Mouse (Mus musculus) liver, embryonic 14.5 days (tissue): ENCODE results near the gene Shd. TPM values are rescaled to one million over a fixed set of nuclear protein-coding genes. Genes with fewer than 3 reads are reported as not detected.

Source experiments
- ATAC-seq: fragments of 200-750 bp; cut with Nextera tagmentation; 2 replicates; pipeline ENCODE4 v1.8.0; 2017; ENCODE audit warnings: moderate number of reproducible peaks, mild to moderate bottlenecking, moderate library complexity; ENCODE audit not compliant: insufficient read depth
- DNase-seq, 3 experiments: peaks; one replicate each; pipeline ENCODE4 v3.0.0-alpha.2; 2012 to 2013; ENCODE audit warnings: low read depth in 3 of 3, low spot score in 3 of 3
- H3K27ac ChIP-seq: fragments of 300-500 bp; sonication (generic); 2 replicates; pipeline ENCODE4 v1.5.1; 2014; ENCODE audit warnings: moderate library complexity, mild to moderate bottlenecking, control low read depth, inconsistent platforms
- H3K27me3 ChIP-seq: fragments of 300-500 bp; sonication (generic); 2 replicates; pipeline ENCODE4 v1.6.1; 2014; ENCODE audit warnings: mild to moderate bottlenecking, low read length, moderate library complexity; ENCODE audit not compliant: control insufficient read depth, insufficient read depth
- H3K36me3 ChIP-seq: fragments of 300-500 bp; sonication (generic); replicated peaks from 2 replicates; pipeline ENCODE4 v1.6.1; 2014; ENCODE audit warnings: low read depth; ENCODE audit not compliant: control insufficient read depth, insufficient read depth
- H3K4me1 ChIP-seq, 2 experiments: fragments of 200-500 bp in 1 of 2; fragments of 300-500 bp in 1 of 2; sonication (generic) in 1 of 2; replicated peaks; 2 replicates each; pipeline ENCODE4 v1.6.1; 2012 to 2014; ENCODE audit warnings: antibody characterized with exemption in 1 of 2, inconsistent platforms in 1 of 2, low read length in 1 of 2; ENCODE audit not compliant: control insufficient read depth in 2 of 2, insufficient read depth in 2 of 2
- H3K4me2 ChIP-seq: fragments of 300-500 bp; sonication (generic); 2 replicates; pipeline ENCODE4 v1.6.1; 2014; ENCODE audit warnings: low read depth, mild to moderate bottlenecking, control low read depth, moderate library complexity
- H3K4me3 ChIP-seq, 2 experiments: fragments of 200-500 bp in 1 of 2; fragments of 300-500 bp in 1 of 2; sonication (generic) in 1 of 2; 2 replicates each; pipeline ENCODE4 v1.5.1; 2012 to 2014; ENCODE audit warnings: low read depth in 2 of 2, low read length in 2 of 2, mild to moderate bottlenecking in 2 of 2, control low read depth in 1 of 2, inconsistent platforms in 1 of 2, moderate library complexity in 1 of 2; ENCODE audit not compliant: insufficient read depth in 1 of 2
- H3K9ac ChIP-seq: fragments of 300-500 bp; sonication (generic); replicated peaks from 2 replicates; pipeline ENCODE4 v1.6.1; 2014; ENCODE audit warnings: mild to moderate bottlenecking, control low read depth, moderate library complexity
- H3K9me3 ChIP-seq: fragments of 300-500 bp; sonication (generic); 2 replicates; pipeline ENCODE4 v1.6.1; 2016; ENCODE audit warnings: low read length, mixed read lengths; ENCODE audit not compliant: control insufficient read depth
- CTCF ChIP-seq: IDR thresholded peaks from 2 replicates; pipeline ENCODE4 v1.5.1; 2016; ENCODE audit warnings: antibody characterized with exemption, low read depth, control low read depth
- EP300 ChIP-seq: IDR thresholded peaks from 2 replicates; pipeline ENCODE4 v1.6.1; 2016; ENCODE audit warnings: antibody characterized with exemption, low read depth
- WGBS: fragments of 180-500 bp; shearing (Covaris S2); extraction: QIAGEN DNeasy Blood & Tissue Kit; methylation state at CpG from one replicate; pipeline ENCODE4 v1.1.7; 2014; ENCODE audit not compliant: insufficient replicate concordance; 5-methylcytosine and 5-hydroxymethylcytosine counted together
- polyA plus RNA-seq, 2 experiments: library from polyadenylated mRNA; depleted of rRNA in 1 of 2; stranded (reverse) in 1 of 2; unstranded in 1 of 2; fragments of >200 nt; fragmentation: Nextera tagmentation in 1 of 2; extraction: Ambion mirVana in 1 of 2; gene quantifications; 2 replicates each; pipeline versions ENCODE4 v1.2.1 to v1.2.3; 2012 to 2014

Gene Shd
- polyA plus RNA-seq, 2 experiments, result 0.31 TPM; not detected in 1

- WGBS, result 57% methylated on average over 4 of the region's 4 CpGs
Observed at GRCm38 (mm10) chr17:56021161-56021910, 51.1 kb downstream of the Shd start.

GRCm38 (mm10) chr17:56022131-56022988 lies 52.1 kb downstream of the Shd start:
- Histone ChIP-seq H3K4me3 (no peak overlapping the region), H3K4me2 (no peak overlapping the region), H3K9ac (no peak overlapping the region), H3K9me3 (no peaks in the 10 kb centered on the region), H3K27ac (no peak overlapping the region), H3K27me3 (no peaks in the 10 kb centered on the region), H3K36me3 (peaks cover 5% of the 10 kb centered on the region), H3K4me1 (peaks cover 0 to 14% of the 10 kb centered on the region in 2 experiments; a peak in 2 of 4 replicates)
- no peak for ATAC-seq
- TF ChIP-seq CTCF, result no peak
- TF ChIP-seq EP300, result no peak
- no peak for DNase-seq
- WGBS, result 83% methylated on average over 2 of the region's 2 CpGs

More at GRCm38 (mm10) chr17:56021161-56021910, 51.1 kb downstream of the Shd start:
- no peak overlapping the region for H3K27ac ChIP-seq
- no peaks in the 10 kb centered on the region for H3K27me3 ChIP-seq
- H3K4me2 ChIP-seq, result no peak overlapping the region
- peaks cover 14% of the 10 kb centered on the region for H3K36me3 ChIP-seq
- H3K9me3 ChIP-seq, result no peaks in the 10 kb centered on the region
- TF ChIP-seq CTCF (0 out of 2 replicates have a peak, but pooled peaks have one; percentile 5), EP300 (no peak)
- peaks cover 0 to 14% of the 10 kb centered on the region in 2 experiments; a peak in 2 of 4 replicates for H3K4me1 ChIP-seq
- no peak overlapping the region for H3K9ac ChIP-seq
- ATAC-seq (no peak), DNase-seq (no peak)
- H3K4me3 ChIP-seq, result no peak overlapping the region

- no peak for DNase-seq
- no peaks in the 10 kb centered on the region for H3K9me3 ChIP-seq
- no peaks in the 10 kb centered on the region for H3K27me3 ChIP-seq
- H3K9ac ChIP-seq, result no peak overlapping the region
- peaks cover 0 to 14% of the 10 kb centered on the region in 2 experiments; a peak in 2 of 4 replicates for H3K4me1 ChIP-seq
- WGBS, result 78% methylated on average over 4 of the region's 4 CpGs
- no peaks in the 10 kb centered on the region; the same call in none of the 2 replicates for H3K36me3 ChIP-seq
- TF ChIP-seq CTCF (no peak), EP300 (no peak)
- no peak overlapping the region for H3K4me2 ChIP-seq
- H3K4me3 ChIP-seq, result no peak overlapping the region
- no peak for ATAC-seq
- H3K27ac ChIP-seq, result no peak overlapping the region
Observed at GRCm38 (mm10) chr17:56022989-56023290, 52.7 kb downstream of the Shd start.

GRCm38 (mm10) chr17:56023386-56023785 lies 53.1 kb downstream of the Shd start:
- H3K4me3 ChIP-seq, result no peak overlapping the region
- no peak overlapping the region for H3K27ac ChIP-seq
- H3K4me2 ChIP-seq, result no peak overlapping the region
- no peak for DNase-seq
- no peak for ATAC-seq
- H3K27me3 ChIP-seq, result no peaks in the 10 kb centered on the region
- no peak overlapping the region for H3K9ac ChIP-seq
- TF ChIP-seq CTCF, result no peak
- TF ChIP-seq EP300, result no peak
- H3K4me1 ChIP-seq, result peaks cover 0 to 14% of the 10 kb centered on the region in 2 experiments; a peak in 2 of 4 replicates
- H3K9me3 ChIP-seq, result no peaks in the 10 kb centered on the region
- 32% methylated on average over 5 of the region's 5 CpGs for WGBS
- H3K36me3 ChIP-seq, result no peaks in the 10 kb centered on the region; the same call in 1 of the 2 replicates

GRCm38 (mm10) chr17:56024476-56024875 lies 54.2 kb downstream of the Shd start:
- H3K4me1 ChIP-seq, result peaks cover 0 to 14% of the 10 kb centered on the region in 2 experiments; a peak in 2 of 4 replicates
- 54% methylated on average over 2 of the region's 2 CpGs for WGBS
- TF ChIP-seq CTCF (no peak), EP300 (no peak)
- no peak overlapping the region for H3K9ac ChIP-seq
- H3K9me3 ChIP-seq, result no peaks in the 10 kb centered on the region
- no peaks in the 10 kb centered on the region for H3K27me3 ChIP-seq
- H3K4me3 ChIP-seq, result no peak overlapping the region
- no peaks in the 10 kb centered on the region for H3K36me3 ChIP-seq
- DNase-seq (no peak), ATAC-seq (no peak)
- H3K4me2 ChIP-seq, result no peak overlapping the region
- H3K27ac ChIP-seq, result no peak overlapping the region
